Mouse (Mus musculus): ENCODE data around the gene R3hdm2. TPM values are rescaled to one million over a fixed set of nuclear protein-coding genes. Genes with fewer than 3 reads are reported as not detected.
A peak's percentile ranks its signal among the peaks of the same experiment; 100 is the strongest.

R3hdm2 gene
- polyA plus RNA-seq, 1 experiment from 2014 or later: 22.6 TPM

- Histone ChIP-seq H3K4me2 (ENCODE audit: low read depth, low read length) (peak overlapping the region; percentile 15; the same call in 1 of the 2 replicates), H3K27me3 (ENCODE audit: control insufficient read depth, insufficient read depth, low read length) (no peaks in the 10 kb centered on the region), H3K9me3 (replicated peaks; ENCODE audit: control insufficient read depth, low read length) (no peaks in the 10 kb centered on the region), H3K4me3 (ENCODE audit: low read length) (no peak overlapping the region), H3K9ac (ENCODE audit: low read length) (peak overlapping the region; percentile 26), H3K36me3 (ENCODE audit: control insufficient read depth, insufficient read depth) (no peaks in the 10 kb centered on the region), H3K27ac (ENCODE audit: low read length) (peak overlapping the region; percentile 83), H3K4me1 (ENCODE audit: control insufficient read depth, insufficient read depth, low read length) (peaks cover 22% of the 10 kb centered on the region)
- WGBS: 27% methylated on average over 2 of the region's 2 CpGs
- no peak; the same call in 1 of the 2 replicates for ATAC-seq (replicated peaks; ENCODE audit: extremely low read depth, insufficient read depth, low FRiP score)
Observed at GRCm38 (mm10) chr10:127426670-127427069, 46.5 kb downstream of the R3hdm2 start.

DNA sequence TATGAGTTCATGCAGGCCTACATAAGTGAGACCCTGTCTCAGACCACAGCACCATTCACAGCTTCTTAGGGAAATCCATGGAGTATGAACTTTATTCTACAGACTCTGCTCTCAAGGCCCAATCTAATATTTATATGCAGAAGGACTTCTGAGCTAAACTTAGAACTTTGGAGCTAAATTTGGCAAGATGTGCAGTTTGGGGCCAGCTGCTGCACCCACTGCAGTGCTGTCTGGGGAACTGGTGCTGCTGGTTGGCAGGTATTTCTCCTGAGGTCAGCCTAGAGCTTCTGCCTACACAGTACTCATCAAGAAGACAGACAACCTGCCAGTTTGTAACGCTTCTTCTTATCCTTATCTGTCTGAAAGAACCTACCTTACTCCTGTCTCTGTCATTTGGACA, 47.0 kb downstream of the R3hdm2 start:
- Histone ChIP-seq H3K9ac (ENCODE audit: low read length) (peak overlapping the region; percentile 26), H3K27me3 (ENCODE audit: control insufficient read depth, insufficient read depth, low read length) (no peaks in the 10 kb centered on the region), H3K36me3 (ENCODE audit: control insufficient read depth, insufficient read depth) (no peaks in the 10 kb centered on the region), H3K27ac (ENCODE audit: low read length) (peak overlapping the region; percentile 83), H3K4me1 (ENCODE audit: control insufficient read depth, insufficient read depth, low read length) (peaks cover 19% of the 10 kb centered on the region), H3K9me3 (replicated peaks; ENCODE audit: control insufficient read depth, low read length) (no peaks in the 10 kb centered on the region), H3K4me3 (ENCODE audit: low read length) (no peak overlapping the region), H3K4me2 (ENCODE audit: low read depth, low read length) (peak overlapping the region; percentile 15; the same call in 1 of the 2 replicates)
- no peak for ATAC-seq (replicated peaks; ENCODE audit: extremely low read depth, insufficient read depth, low FRiP score)
- 56% methylated on average over 1 of the region's 1 CpGs for WGBS

GRCm38 (mm10) chr10:127427987-127428386, 47.9 kb downstream of the R3hdm2 start:
- Histone ChIP-seq H3K9me3 (replicated peaks; ENCODE audit: control insufficient read depth, low read length) (no peaks in the 10 kb centered on the region), H3K27ac (ENCODE audit: low read length) (no peak overlapping the region), H3K4me2 (ENCODE audit: low read depth, low read length) (no peak overlapping the region), H3K4me1 (ENCODE audit: control insufficient read depth, insufficient read depth, low read length) (peaks cover 18% of the 10 kb centered on the region), H3K9ac (ENCODE audit: low read length) (no peak overlapping the region), H3K27me3 (ENCODE audit: control insufficient read depth, insufficient read depth, low read length) (no peaks in the 10 kb centered on the region), H3K4me3 (ENCODE audit: low read length) (no peak overlapping the region), H3K36me3 (ENCODE audit: control insufficient read depth, insufficient read depth) (no peaks in the 10 kb centered on the region)
- ATAC-seq (replicated peaks; ENCODE audit: extremely low read depth, insufficient read depth, low FRiP score): no peak
- 90% methylated on average over 1 of the region's 1 CpGs for WGBS

DNA sequence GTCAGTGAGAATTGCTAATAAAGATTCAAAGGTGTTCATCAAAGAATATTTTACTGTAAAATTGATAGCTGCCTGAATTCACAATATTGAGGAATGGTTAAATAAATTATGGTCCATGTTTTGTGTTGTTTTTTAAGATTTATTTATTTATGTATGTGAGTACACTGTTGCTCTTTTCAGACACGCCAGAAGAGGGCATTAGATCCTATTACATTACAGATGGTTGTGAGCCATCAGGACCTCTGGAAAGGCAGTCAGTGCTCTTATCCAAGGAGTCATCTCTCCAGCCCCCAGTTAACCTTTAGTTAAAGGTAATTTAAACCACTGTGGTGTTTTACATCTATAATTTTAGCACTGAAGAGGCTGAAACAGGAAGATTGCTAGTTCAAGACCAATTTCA, 49.4 kb downstream of the R3hdm2 start:
- H3K9ac ChIP-seq (ENCODE audit: low read length): no peak overlapping the region
- H3K9me3 ChIP-seq (replicated peaks; ENCODE audit: control insufficient read depth, low read length): no peaks in the 10 kb centered on the region
- 70% methylated on average over 1 of the region's 1 CpGs for WGBS
- H3K4me3 ChIP-seq (ENCODE audit: low read length): no peak overlapping the region
- no peaks in the 10 kb centered on the region for H3K36me3 ChIP-seq (ENCODE audit: control insufficient read depth, insufficient read depth)
- no peak overlapping the region for H3K27ac ChIP-seq (ENCODE audit: low read length)
- H3K4me1 ChIP-seq (ENCODE audit: control insufficient read depth, insufficient read depth, low read length): peaks cover 18% of the 10 kb centered on the region
- no peaks in the 10 kb centered on the region for H3K27me3 ChIP-seq (ENCODE audit: control insufficient read depth, insufficient read depth, low read length)
- H3K4me2 ChIP-seq (ENCODE audit: low read depth, low read length): no peak overlapping the region
- no peak for ATAC-seq (replicated peaks; ENCODE audit: extremely low read depth, insufficient read depth, low FRiP score)

DNA sequence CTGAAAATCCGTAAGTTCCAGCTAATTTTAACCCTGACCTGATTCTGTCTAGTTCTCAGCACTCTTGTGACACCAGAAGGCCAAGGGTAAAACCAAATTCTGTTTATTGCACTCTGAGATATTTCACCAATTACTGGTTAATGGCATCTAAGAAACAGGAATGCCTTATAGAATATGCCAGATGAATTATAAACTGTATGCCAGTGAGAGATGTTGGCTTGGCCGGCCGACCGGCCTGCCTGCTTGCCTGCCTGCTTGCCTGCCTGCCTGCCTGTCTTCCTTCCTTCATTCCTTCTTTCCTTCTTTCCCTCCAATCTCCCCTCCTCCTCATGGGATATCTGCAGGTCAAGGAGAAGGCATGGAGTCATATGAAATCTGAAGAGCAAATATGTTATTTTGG, 52.3 kb downstream of the R3hdm2 start:
- no peaks in the 10 kb centered on the region for H3K9me3 ChIP-seq (replicated peaks; ENCODE audit: control insufficient read depth, low read length)
- H3K27me3 ChIP-seq (ENCODE audit: control insufficient read depth, insufficient read depth, low read length): no peaks in the 10 kb centered on the region
- peaks cover 3% of the 10 kb centered on the region; the same call in 1 of the 2 replicates for H3K36me3 ChIP-seq (ENCODE audit: control insufficient read depth, insufficient read depth)
- WGBS: 94% methylated on average over 4 of the region's 4 CpGs
- H3K4me2 ChIP-seq (ENCODE audit: low read depth, low read length): no peak overlapping the region
- no peak for ATAC-seq (replicated peaks; ENCODE audit: extremely low read depth, insufficient read depth, low FRiP score)
- no peak overlapping the region for H3K9ac ChIP-seq (ENCODE audit: low read length)
- no peak overlapping the region for H3K4me3 ChIP-seq (ENCODE audit: low read length)
- H3K4me1 ChIP-seq (ENCODE audit: control insufficient read depth, insufficient read depth, low read length): peaks cover 2% of the 10 kb centered on the region
- H3K27ac ChIP-seq (ENCODE audit: low read length): no peak overlapping the region

DNA sequence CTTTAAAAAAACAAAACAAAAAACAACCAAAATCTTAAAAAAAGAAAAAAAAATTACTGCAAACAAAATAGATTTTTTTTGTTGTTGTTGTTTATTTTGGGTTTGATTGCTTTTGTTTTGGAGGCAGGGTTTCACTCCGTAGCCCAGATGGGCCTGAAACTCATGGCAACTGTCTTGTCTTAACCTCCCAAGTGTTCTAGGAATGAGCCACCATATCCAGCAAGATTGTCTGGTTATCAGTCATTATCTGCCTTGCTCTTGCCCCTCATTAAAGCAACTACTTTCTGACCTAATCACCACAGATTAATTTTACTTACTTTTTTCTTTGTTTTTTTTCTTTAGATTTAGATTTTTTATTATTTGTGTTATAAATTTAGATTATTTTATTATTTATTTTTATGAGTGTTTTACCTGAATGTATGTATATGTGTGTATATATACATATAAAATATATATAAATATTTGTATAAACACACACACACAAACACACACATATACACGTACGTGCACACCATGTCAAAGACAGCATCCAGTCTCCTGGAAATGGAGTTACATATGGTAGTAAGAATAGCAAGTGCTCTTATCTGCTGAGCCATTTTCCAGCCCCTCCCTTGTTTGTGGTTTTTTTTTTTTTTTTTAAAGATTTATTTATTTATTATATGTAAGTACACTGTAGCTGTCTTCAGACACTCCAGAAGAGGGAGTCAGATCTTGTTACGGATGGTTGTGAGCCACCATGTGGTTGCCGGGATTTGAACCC, 57.4 kb downstream of the R3hdm2 start:
- no peak overlapping the region for H3K4me2 ChIP-seq (ENCODE audit: low read depth, low read length)
- no peak overlapping the region for H3K9ac ChIP-seq (ENCODE audit: low read length)
- no peak overlapping the region for H3K4me3 ChIP-seq (ENCODE audit: low read length)
- 88% methylated on average over 5 of the region's 5 CpGs for WGBS
- H3K9me3 ChIP-seq (replicated peaks; ENCODE audit: control insufficient read depth, low read length): no peaks in the 10 kb centered on the region
- no peak overlapping the region for H3K27ac ChIP-seq (ENCODE audit: low read length)
- peaks cover 3% of the 10 kb centered on the region; the same call in 1 of the 2 replicates for H3K36me3 ChIP-seq (ENCODE audit: control insufficient read depth, insufficient read depth)
- H3K4me1 ChIP-seq (ENCODE audit: control insufficient read depth, insufficient read depth, low read length): peaks cover 2% of the 10 kb centered on the region; the same call in 1 of the 2 replicates
- no peaks in the 10 kb centered on the region for H3K27me3 ChIP-seq (ENCODE audit: control insufficient read depth, insufficient read depth, low read length)
- ATAC-seq (replicated peaks; ENCODE audit: extremely low read depth, insufficient read depth, low FRiP score): no peak

DNA sequence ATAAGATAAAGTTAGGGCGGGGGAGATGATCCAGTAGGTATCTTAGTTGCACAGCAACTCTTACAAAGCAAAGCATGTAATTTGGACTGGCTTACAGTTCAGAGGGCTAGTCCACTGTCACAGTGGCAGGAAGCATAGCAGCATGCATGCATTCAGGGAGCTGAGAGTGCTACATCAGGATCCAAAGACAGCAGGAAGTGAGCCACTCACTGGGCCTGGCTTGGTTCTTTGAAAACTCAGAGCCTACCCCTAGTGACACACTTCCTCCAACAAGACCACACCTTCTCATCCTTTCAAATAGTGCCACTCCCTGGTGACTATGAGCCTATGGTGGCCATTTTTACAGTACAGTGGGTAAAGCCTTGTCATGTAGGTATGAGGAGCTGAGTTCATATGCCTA, 73.6 kb downstream of the R3hdm2 start:
- Histone ChIP-seq H3K27me3 (ENCODE audit: control insufficient read depth, insufficient read depth, low read length) (no peaks in the 10 kb centered on the region), H3K4me1 (ENCODE audit: control insufficient read depth, insufficient read depth, low read length) (no peaks in the 10 kb centered on the region), H3K4me3 (ENCODE audit: low read length) (no peak overlapping the region), H3K9ac (ENCODE audit: low read length) (no peak overlapping the region), H3K9me3 (replicated peaks; ENCODE audit: control insufficient read depth, low read length) (no peaks in the 10 kb centered on the region), H3K4me2 (ENCODE audit: low read depth, low read length) (no peak overlapping the region), H3K36me3 (ENCODE audit: control insufficient read depth, insufficient read depth) (peaks cover 56% of the 10 kb centered on the region), H3K27ac (ENCODE audit: low read length) (no peak overlapping the region)
- ATAC-seq (replicated peaks; ENCODE audit: extremely low read depth, insufficient read depth, low FRiP score): no peak
- WGBS: 92% methylated on average over 1 of the region's 1 CpGs

DNA sequence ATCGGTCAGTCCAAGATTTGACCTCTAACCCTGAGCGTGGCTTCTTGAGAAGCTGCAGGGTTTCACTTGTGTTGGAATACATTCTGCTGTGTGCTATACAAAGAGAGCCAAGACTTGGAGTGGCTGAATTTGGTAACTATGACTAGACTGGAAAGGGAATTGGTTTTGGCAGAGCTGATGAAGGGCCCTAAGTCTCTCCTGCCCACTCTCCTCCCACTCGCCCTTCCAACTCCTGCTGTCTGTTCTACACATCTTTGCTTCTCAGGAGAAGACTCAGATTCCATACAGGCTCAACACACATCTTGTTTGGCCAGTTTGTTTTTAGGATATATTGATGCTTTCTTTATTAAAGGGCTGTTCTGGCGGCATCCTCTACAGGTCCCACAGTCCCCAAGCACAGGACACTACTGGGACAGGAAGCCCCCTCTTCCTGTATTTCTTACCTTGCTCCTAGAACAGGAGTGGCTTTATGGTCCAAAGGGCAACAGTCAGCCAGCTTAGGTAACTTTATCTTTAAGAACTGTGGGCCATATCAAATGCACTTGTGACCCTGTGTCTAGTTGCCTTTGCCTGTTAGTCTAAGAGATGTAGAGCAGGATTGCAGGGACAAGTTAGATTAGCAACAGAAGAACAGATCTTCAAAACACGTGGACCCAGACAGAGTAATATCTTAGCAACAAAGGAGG, 82.4 kb downstream of the R3hdm2 start:
- no peak overlapping the region for H3K9ac ChIP-seq (ENCODE audit: low read length)
- H3K27me3 ChIP-seq (ENCODE audit: control insufficient read depth, insufficient read depth, low read length): no peaks in the 10 kb centered on the region
- WGBS: 86% methylated on average over 5 of the region's 5 CpGs
- no peak overlapping the region for H3K4me2 ChIP-seq (ENCODE audit: low read depth, low read length)
- peaks cover 46% of the 10 kb centered on the region for H3K36me3 ChIP-seq (ENCODE audit: control insufficient read depth, insufficient read depth)
- no peak overlapping the region for H3K27ac ChIP-seq (ENCODE audit: low read length)
- no peaks in the 10 kb centered on the region for H3K4me1 ChIP-seq (ENCODE audit: control insufficient read depth, insufficient read depth, low read length)
- H3K4me3 ChIP-seq (ENCODE audit: low read length): no peak overlapping the region
- no peak for ATAC-seq (replicated peaks; ENCODE audit: extremely low read depth, insufficient read depth, low FRiP score)
- H3K9me3 ChIP-seq (replicated peaks; ENCODE audit: control insufficient read depth, low read length): no peaks in the 10 kb centered on the region

Data from heart, embryonic 16.5 days (tissue).